7 mouse cellular contexts compared by ENCODE assay signal in the genomic region with DNA sequence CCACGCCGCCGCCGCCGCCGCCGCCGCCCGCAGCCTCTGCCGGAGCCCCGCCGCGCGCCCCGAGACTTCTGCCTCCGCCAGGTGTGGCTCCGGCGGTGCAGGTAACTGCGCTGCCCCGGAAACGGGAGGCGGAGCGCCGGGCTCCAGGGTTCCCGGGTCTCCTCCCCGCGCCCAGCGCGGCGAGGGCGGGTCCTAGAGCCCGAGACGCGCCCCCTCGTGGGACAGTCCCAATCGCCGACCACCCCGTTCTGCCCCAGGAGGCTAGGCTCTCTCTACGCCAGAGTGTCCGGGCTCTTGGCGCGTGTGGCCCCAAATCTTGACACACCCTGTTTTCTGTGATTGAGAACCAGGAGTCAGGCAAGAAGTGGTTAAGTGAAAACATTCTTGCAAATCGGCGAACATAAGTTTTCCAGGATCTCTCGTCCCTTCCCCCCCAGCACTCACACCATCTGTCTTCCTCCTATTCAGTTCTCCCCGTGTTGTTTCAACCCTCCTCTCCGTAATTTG. TPM values are rescaled to one million over a fixed set of nuclear protein-coding genes. Genes with fewer than 3 reads are reported as not detected.
A peak's percentile ranks its signal among the peaks of the same experiment; 100 is the strongest.
DNase-seq lines count a peak whose midpoint lies in the region; ATAC-seq and TF ChIP-seq lines count a peak whose summit lies in the region.

A gene (minus strand): TSS at position 117 of the 507 bp plus-strand sequence.

- ATAC-seq in forebrain, postnatal 0 days, result peak; percentile 65
- ATAC-seq in intestine, embryonic 16.5 days, result peak; percentile 86
- ATAC-seq in midbrain, embryonic 13.5 days, result peak; percentile 81

- peak within 1 kb of the TSS; percentile 67 for H3K9ac ChIP-seq in forebrain, postnatal 0 days
- peak within 1 kb of the TSS; percentile 80 for H3K9ac ChIP-seq in intestine, embryonic 16.5 days (ENCODE audit: low read depth, low read length)
- peak within 1 kb of the TSS; percentile 88 for H3K9ac ChIP-seq in midbrain, embryonic 13.5 days (replicated peaks)

- H3K27me3 ChIP-seq in forebrain, postnatal 0 days (ENCODE audit: insufficient read depth, low read length), result no peaks in the 10 kb centered on the region
- no peaks in the 10 kb centered on the region for H3K27me3 ChIP-seq in intestine, embryonic 16.5 days (replicated peaks; ENCODE audit: control insufficient read depth, insufficient read depth, low read length)
- H3K27me3 ChIP-seq in midbrain, embryonic 13.5 days, result peaks cover 18% of the 10 kb centered on the region

- peak within 1 kb of the TSS; percentile 74 for H3K4me3 ChIP-seq in forebrain, postnatal 0 days (ENCODE audit: low read depth, low read length)
- peak within 1 kb of the TSS; percentile 74 for H3K4me3 ChIP-seq in intestine, embryonic 16.5 days (ENCODE audit: low read length)
- peak within 1 kb of the TSS; percentile 80 for H3K4me3 ChIP-seq in midbrain, embryonic 13.5 days (replicated peaks)

- H3K36me3 ChIP-seq in forebrain, postnatal 0 days (ENCODE audit: insufficient read depth), result no peaks in the 10 kb centered on the region
- no peaks in the 10 kb centered on the region for H3K36me3 ChIP-seq in intestine, embryonic 16.5 days (ENCODE audit: control insufficient read depth, insufficient read depth, low read length)
- no peaks in the 10 kb centered on the region for H3K36me3 ChIP-seq in midbrain, embryonic 13.5 days

- H3K9me3 ChIP-seq in forebrain, postnatal 0 days (ENCODE audit: low read length), result no peaks in the 10 kb centered on the region
- no peaks in the 10 kb centered on the region for H3K9me3 ChIP-seq in intestine, embryonic 16.5 days (ENCODE audit: control insufficient read depth, low read length)
- H3K9me3 ChIP-seq in midbrain, embryonic 13.5 days, result no peaks in the 10 kb centered on the region

- peak within 1 kb of the TSS; percentile 81 for H3K27ac ChIP-seq in forebrain, postnatal 0 days (ENCODE audit: low read depth, low read length)
- peak within 1 kb of the TSS; percentile 73 for H3K27ac ChIP-seq in intestine, embryonic 16.5 days (ENCODE audit: low read length)
- peak within 1 kb of the TSS; percentile 39; the same call in 1 of the 2 replicates for H3K27ac ChIP-seq in midbrain, embryonic 13.5 days

- H3K4me1 ChIP-seq in forebrain, postnatal 0 days (ENCODE audit: insufficient read depth), result peaks cover 24% of the 10 kb centered on the region
- H3K4me1 ChIP-seq in intestine, embryonic 16.5 days (ENCODE audit: control insufficient read depth, insufficient read depth, low read length), result 0 out of 2 replicates have a peak, but pooled peaks cover 2% of the 10 kb centered on the region
- H3K4me1 ChIP-seq in midbrain, embryonic 13.5 days (replicated peaks), result peaks cover 48% of the 10 kb centered on the region

- peak within 1 kb of the TSS; percentile 79 for H3K4me2 ChIP-seq in forebrain, postnatal 0 days (ENCODE audit: low read depth)
- peak within 1 kb of the TSS; percentile 79 for H3K4me2 ChIP-seq in intestine, embryonic 16.5 days (ENCODE audit: low read depth, low read length)
- peak within 1 kb of the TSS; percentile 80 for H3K4me2 ChIP-seq in midbrain, embryonic 13.5 days (replicated peaks)

- TF ChIP-seq CTCF in brain, embryonic 14.5 days (IDR thresholded peaks at IDR 0.05; ENCODE audit: borderline replicate concordance, extremely low read depth, insufficient read depth, insufficient read length), result peak; percentile 37; the same call in 1 of the 2 replicates
- peak; percentile 50 for TF ChIP-seq CTCF in forebrain, postnatal 0 days (IDR thresholded peaks at IDR 0.05; ENCODE audit: low read depth)

- TF ChIP-seq POLR2A in brain, embryonic 14.5 days (IDR thresholded peaks at IDR 0.05; ENCODE audit: borderline replicate concordance, extremely low read depth, insufficient read depth, insufficient read length, poor library complexity, severe bottlenecking), result no peak

- under 1% methylated on average over 46 of the region's 47 CpGs for WGBS in forebrain, postnatal 0 days
- under 1% methylated on average over 46 of the region's 47 CpGs for WGBS in intestine, embryonic 16.5 days
- WGBS in midbrain, embryonic 13.5 days, result 0% methylated on average over 37 of the region's 47 CpGs

- intact Hi-C loops in left cerebral cortex, postnatal 4 days (cut with DNase I), result no loop called here

- DNase-seq in NIH3T3 (ENCODE audit: low read depth), result peak; percentile 64
- DNase-seq in brain, embryonic 14.5 days (ENCODE audit: low read depth), result peak; percentile 88
- DNase-seq in forebrain, postnatal 0 days, result peak; percentile 79
- peak; percentile 73 for DNase-seq in left cerebral cortex, postnatal 4 days
- DNase-seq in telencephalon, adult 2 months (ENCODE audit: low read depth, low spot score), result peak; percentile 72

RNA-seq across cellular contexts. Expression of the gene that starts here (rescaled TPM):
- polyA plus RNA-seq in brain, embryonic 14.5 days (2012; rRNA removed), result 39.4 and 45.1 TPM in 2 replicates
- total RNA-seq in forebrain, postnatal 0 days (2014; rRNA removed), result 21.1 and 21.2 TPM in 2 replicates
- 13.2 and 13.8 TPM in 2 replicates for polyA plus RNA-seq in forebrain, postnatal 0 days (2015; fragmentation: Nextera tagmentation; extraction: Ambion mirVana)
- 8.5 and 9.0 TPM in 2 replicates for polyA plus RNA-seq in intestine, embryonic 16.5 days (2015; fragmentation: Nextera tagmentation; extraction: Ambion mirVana)
- total RNA-seq in left cerebral cortex, postnatal 4 days (2021), result 100 to 1,000 TPM; 106 to 129 TPM
- polyA plus RNA-seq in midbrain, embryonic 13.5 days (2015; fragmentation: Nextera tagmentation; extraction: Ambion mirVana), result 6.2 and 7.0 TPM in 2 replicates

Comparison
In these comparisons a context has a peak if more than half of its experiments do, and no peak if none do; other contexts are left out.
1. Peak in every context shown above with its lines: DNase-seq, ATAC-seq, H3K4me3 ChIP-seq and H3K27ac ChIP-seq.